Mouse (Mus musculus): Measurements from ENCODE around the gene Gpr84. TPM values are rescaled to one million over a fixed set of nuclear protein-coding genes. Genes with fewer than 3 reads are reported as not detected.

Gene Gpr84
- polyA plus RNA-seq, 1 experiment from 2014 or later: 0.39 TPM

MicroRNA genes within 50 kb of the gene (microRNA counts, 519-probe panel; counts per million panel counts)
- microRNA mmu-miR-148b: 4,755 counts per million, percentile 69 among the panel's probes with 10 or more counts

Small RNA genes lying within 50 kb of the gene (microRNA-seq; reads per million reads assigned to microRNA genes)
- 231 reads per million, percentile 67 among the genes with 10 or more reads in this experiment for gene Mir148b
- gene Mir6963: not detected

Other genes starting within 250 kb of the Gpr84 start
- gene Smug1, start 143.5 kb downstream of the Gpr84 start, polyA plus RNA-seq (2014; fragmentation: Nextera tagmentation; extraction: Ambion mirVana): 25.3 and 26.5 TPM in 2 replicates
- gene Cbx5, start 70.8 kb downstream of the Gpr84 start, polyA plus RNA-seq (2014; fragmentation: Nextera tagmentation; extraction: Ambion mirVana): 154 and 164 TPM in 2 replicates
- gene Hnrnpa1, start 70.2 kb downstream of the Gpr84 start, polyA plus RNA-seq (2014; fragmentation: Nextera tagmentation; extraction: Ambion mirVana): 790 and 857 TPM in 2 replicates
- gene Nfe2, start 52.2 kb downstream of the Gpr84 start, polyA plus RNA-seq (2014; fragmentation: Nextera tagmentation; extraction: Ambion mirVana): 0.42 and 1.1 TPM in 2 replicates
- 261 and 271 TPM in 2 replicates for gene Copz1, start 37.9 kb downstream of the Gpr84 start, polyA plus RNA-seq (2014; fragmentation: Nextera tagmentation; extraction: Ambion mirVana)
- 11.7 and 13.9 TPM in 2 replicates for gene Zfp385a, start 29.5 kb upstream of the Gpr84 start, polyA plus RNA-seq (2014; fragmentation: Nextera tagmentation; extraction: Ambion mirVana)
- 5.3 and 7.7 TPM in 2 replicates for gene Itga5, start 56.2 kb upstream of the Gpr84 start, polyA plus RNA-seq (2014; fragmentation: Nextera tagmentation; extraction: Ambion mirVana)
- gene Gtsf1, start 119.9 kb upstream of the Gpr84 start, polyA plus RNA-seq (2014; fragmentation: Nextera tagmentation; extraction: Ambion mirVana): not detected in 2 replicates
- gene Gtsf2, start 137.9 kb upstream of the Gpr84 start, polyA plus RNA-seq (2014; fragmentation: Nextera tagmentation; extraction: Ambion mirVana): not detected in 2 replicates
- 1.9 and 2.3 TPM in 2 replicates for gene Nckap1l, start 143.2 kb upstream of the Gpr84 start, polyA plus RNA-seq (2014; fragmentation: Nextera tagmentation; extraction: Ambion mirVana)
- gene Pde1b, start 192.4 kb upstream of the Gpr84 start, polyA plus RNA-seq (2014; fragmentation: Nextera tagmentation; extraction: Ambion mirVana): 61.1 and 61.5 TPM in 2 replicates
- 99.9 and 107 TPM in 2 replicates for gene Ppp1r1a, start 227.4 kb upstream of the Gpr84 start, polyA plus RNA-seq (2014; fragmentation: Nextera tagmentation; extraction: Ambion mirVana)

All from forebrain, embryonic 14.5 days (tissue).